Comparison of ENCODE assay signal across 43 mouse cellular contexts in genomic region chr6:89651770-89652169, GRCm38 (mm10). TPM values are rescaled to one million over a fixed set of nuclear protein-coding genes. Genes with fewer than 3 reads are reported as not detected.
"Had no signal": no experiment of that assay in that cellular context is flagged by ENCODE, and none has a peak within 500 bp of the region (broad histone marks: within the 10 kb centered on the region; RNA-seq: fewer than 3 reads in every experiment).

No protein-coding gene starts in this region.

- ATAC-seq: hindbrain, postnatal 0 days; intestine, embryonic 16.5 days had no signal

- H3K27ac ChIP-seq: heart, adult 2 months; heart, embryonic 13.5 days; heart, embryonic 15.5 days; hindbrain, embryonic 13.5 days; hindbrain, embryonic 15.5 days; hindbrain, postnatal 0 days; kidney, embryonic 15.5 days; kidney, postnatal 0 days; limb, embryonic 10.5 days; limb, embryonic 12.5 days; liver, embryonic 13.5 days; liver, embryonic 15.5 days had no signal

- H3K9me3 ChIP-seq: heart, embryonic 13.5 days; heart, embryonic 15.5 days; hindbrain, embryonic 13.5 days; hindbrain, embryonic 15.5 days; kidney, embryonic 15.5 days; limb, embryonic 10.5 days; limb, embryonic 12.5 days; liver, embryonic 13.5 days; liver, embryonic 15.5 days had no signal

- H3K36me3 ChIP-seq: heart, embryonic 15.5 days; limb, embryonic 10.5 days; limb, embryonic 12.5 days; liver, embryonic 13.5 days; liver, embryonic 15.5 days had no signal

- H3K4me1 ChIP-seq: heart, embryonic 13.5 days; heart, embryonic 15.5 days; hindbrain, embryonic 13.5 days; hindbrain, embryonic 15.5 days; limb, embryonic 10.5 days; limb, embryonic 12.5 days; liver, embryonic 15.5 days had no signal

- H3K4me2 ChIP-seq: heart, embryonic 11.5 days; heart, embryonic 13.5 days; heart, embryonic 15.5 days; hindbrain, embryonic 13.5 days; hindbrain, embryonic 15.5 days; kidney, embryonic 15.5 days; limb, embryonic 12.5 days; liver, embryonic 11.5 days; liver, embryonic 13.5 days; liver, embryonic 15.5 days had no signal

- H3K4me3 ChIP-seq: heart, adult 2 months; heart, embryonic 13.5 days; heart, embryonic 15.5 days; hindbrain, embryonic 13.5 days; hindbrain, embryonic 15.5 days; kidney, embryonic 15.5 days; limb, embryonic 10.5 days; limb, embryonic 12.5 days; liver, embryonic 13.5 days; liver, embryonic 15.5 days had no signal

- H3K27me3 ChIP-seq: heart, embryonic 13.5 days; heart, embryonic 15.5 days; hindbrain, embryonic 13.5 days; hindbrain, embryonic 15.5 days; kidney, embryonic 15.5 days; limb, embryonic 12.5 days; liver, embryonic 13.5 days; liver, embryonic 15.5 days had no signal

- H3K9ac ChIP-seq: heart, embryonic 13.5 days; heart, embryonic 15.5 days; hindbrain, embryonic 13.5 days; hindbrain, embryonic 15.5 days; kidney, embryonic 15.5 days; limb, embryonic 12.5 days; liver, embryonic 13.5 days; liver, embryonic 15.5 days had no signal

- DNase-seq: gastrocnemius, postnatal 14 days; gastrocnemius, postnatal 36 days; heart, adult 11 months; heart, adult 2 months; heart, postnatal 14 days; heart, postnatal 36 days; kidney, adult 11 months; kidney, adult 2 months; kidney, adult 9 months; kidney, postnatal 14 days; kidney, postnatal 36 days; layer of hippocampus, adult 9-11 months; layer of hippocampus, postnatal 36 days; liver; liver, embryonic 13.5 days had no signal

RNA-seq across cellular contexts. Expression of gene Vmn1r40, which starts 55.6 kb away (rescaled TPM):
- total RNA-seq: gastrocnemius, adult 18-20 months; gastrocnemius, adult 8-10 months; gastrocnemius, postnatal 14 days; gastrocnemius, postnatal 36 days; heart, adult 2 months; heart, postnatal 14 days; heart, postnatal 36 days; hematopoietic stem cell, adult 5-6 weeks; hindbrain, postnatal 0 days; layer of hippocampus, adult 18-20 months; layer of hippocampus, adult 8-10 months; layer of hippocampus, postnatal 14 days; layer of hippocampus, postnatal 36 days; left cerebral cortex, adult 18-20 months; left cerebral cortex, postnatal 14 days; left cerebral cortex, postnatal 36 days had no signal
- polyA plus RNA-seq: gonadal fat pad, adult 2 months; heart, adult 2 months; heart, embryonic 11.5 days; heart, embryonic 13.5 days; heart, embryonic 15.5 days; heart, postnatal 0 days; hindbrain, embryonic 11.5 days; hindbrain, embryonic 13.5 days; hindbrain, embryonic 15.5 days; hindbrain, postnatal 0 days; intestine, embryonic 14.5 days; intestine, embryonic 16.5 days; kidney, adult 2 months; kidney, embryonic 15.5 days; kidney, postnatal 0 days; large intestine, adult 2 months; limb, embryonic 10.5 days; limb, embryonic 12.5 days; limb, embryonic 14.5 days; liver, embryonic 11.5 days; liver, embryonic 13.5 days; liver, embryonic 15.5 days had no signal
